Mouse (Mus musculus): Measurements from ENCODE around the gene Parvb. TPM values are rescaled to one million over a fixed set of nuclear protein-coding genes. Genes with fewer than 3 reads are reported as not detected.

Gene Parvb
- polyA plus RNA-seq, 1 experiment from 2014 or later: 5.3 TPM

DNA sequence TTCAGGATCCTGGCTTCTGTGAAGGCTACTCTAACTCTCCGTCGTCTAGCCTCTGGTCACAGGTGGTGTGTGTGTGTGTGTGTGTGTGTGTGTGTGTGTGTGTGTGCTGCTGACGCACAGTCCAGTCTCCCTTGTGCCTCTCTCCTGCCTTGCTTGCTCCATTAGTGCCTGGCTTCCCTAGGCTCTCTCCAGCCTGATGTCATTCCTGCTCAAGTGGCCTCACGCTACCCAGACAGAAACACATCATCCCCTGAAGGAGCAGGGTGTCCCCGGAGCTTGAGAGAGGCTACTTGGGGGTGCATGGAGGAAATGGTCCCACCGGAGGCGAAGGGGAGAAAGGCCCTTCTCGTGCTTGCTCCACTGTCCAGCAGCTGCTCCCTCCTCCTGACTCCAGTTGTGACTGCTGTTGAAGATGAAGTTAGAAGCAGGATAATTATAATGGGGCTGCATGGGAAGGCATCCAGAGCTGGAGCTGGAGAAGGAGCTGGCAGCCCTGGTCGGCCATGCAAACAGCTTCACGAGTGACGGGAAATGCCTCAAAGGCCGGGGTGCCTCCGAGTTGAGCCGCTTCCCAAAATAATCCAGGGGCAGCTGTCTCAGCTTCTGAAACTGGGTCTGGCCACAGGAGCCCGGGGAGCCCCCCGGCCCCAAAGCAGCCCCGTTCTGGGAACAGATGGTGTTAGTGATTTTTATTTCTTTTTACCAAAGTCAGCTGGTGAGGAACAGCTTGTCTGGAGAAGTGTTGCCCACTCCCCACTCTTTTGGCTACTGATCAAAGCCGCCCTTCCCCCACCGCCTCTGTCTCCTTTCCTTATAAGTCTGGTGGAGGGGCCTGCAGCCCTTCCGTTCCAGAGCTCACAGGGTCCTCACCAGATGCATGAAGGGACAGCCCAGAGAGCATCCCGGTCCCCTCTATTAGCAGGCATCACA lies 120.3 kb downstream of the Parvb start:
- Histone ChIP-seq H3K9ac (no peak overlapping the region), H3K4me2 (no peak overlapping the region), H3K4me1 (replicated peaks) (peaks cover 9% of the 10 kb centered on the region; the same call in 1 of the 2 replicates), H3K36me3 (replicated peaks) (no peaks in the 10 kb centered on the region), H3K27me3 (no peaks in the 10 kb centered on the region), H3K9me3 (replicated peaks) (no peaks in the 10 kb centered on the region; the same call in 1 of the 2 replicates), H3K4me3 (replicated peaks) (no peak overlapping the region), H3K27ac (replicated peaks) (no peak overlapping the region)
- ATAC-seq (ENCODE audit: insufficient read depth): no peak
- 64% methylated on average over 21 of the region's 21 CpGs for WGBS (ENCODE audit: insufficient replicate concordance)

DNA sequence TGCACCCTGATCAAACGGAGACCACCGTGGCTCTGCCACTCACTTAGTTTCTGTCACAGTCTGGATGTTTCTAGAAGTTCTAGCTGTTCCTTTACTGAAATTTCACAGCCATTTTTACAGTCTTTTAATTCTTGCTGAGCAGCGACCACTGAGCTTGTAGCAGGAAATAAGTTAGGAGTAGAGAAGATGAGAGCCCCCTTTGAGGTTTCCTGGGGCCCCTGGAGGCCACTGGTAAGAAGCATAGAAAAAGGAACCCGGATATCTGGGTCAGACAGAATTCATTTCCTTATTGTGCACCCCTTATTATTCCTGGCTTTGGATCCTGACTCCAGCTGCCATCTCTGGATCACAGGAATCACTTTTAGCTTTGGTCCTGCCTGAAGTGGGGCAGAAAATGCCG lies 123.2 kb downstream of the Parvb start:
- no peak for ATAC-seq (ENCODE audit: insufficient read depth)
- 26% methylated on average over 5 of the region's 5 CpGs for WGBS (ENCODE audit: insufficient replicate concordance)

DNA sequence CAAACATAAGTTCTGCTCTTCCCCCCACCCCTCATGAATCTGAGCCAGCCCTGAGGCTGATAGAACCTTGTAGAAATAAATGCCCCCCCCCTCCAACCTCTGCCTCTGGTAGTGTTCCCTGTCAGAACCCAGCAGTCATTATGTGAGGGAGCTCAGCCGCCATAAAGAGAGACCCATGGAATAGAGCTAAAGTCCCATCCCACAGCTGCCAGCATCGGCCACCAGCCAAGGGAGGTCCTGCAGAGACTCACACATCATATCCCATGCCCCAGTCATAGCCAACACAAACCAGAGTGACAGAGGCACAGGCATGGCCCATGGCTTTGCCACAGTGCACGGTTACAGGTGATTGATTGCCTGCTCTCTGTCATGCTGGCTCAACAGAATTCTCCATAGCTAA lies 132.9 kb downstream of the Parvb start:
- no peaks in the 10 kb centered on the region for H3K9me3 ChIP-seq (replicated peaks)
- no peaks in the 10 kb centered on the region for H3K36me3 ChIP-seq (replicated peaks)
- no peak overlapping the region for H3K27ac ChIP-seq (replicated peaks)
- H3K4me1 ChIP-seq (replicated peaks): no peaks in the 10 kb centered on the region
- 59% methylated on average over 3 of the region's 3 CpGs for WGBS (ENCODE audit: insufficient replicate concordance)
- no peak for ATAC-seq (ENCODE audit: insufficient read depth)
- no peak overlapping the region for H3K4me2 ChIP-seq
- H3K4me3 ChIP-seq (replicated peaks): no peak overlapping the region
- no peak overlapping the region for H3K9ac ChIP-seq
- H3K27me3 ChIP-seq: no peaks in the 10 kb centered on the region

More for the DNA sequence above, 123.2 kb downstream of the Parvb start:
- no peaks in the 10 kb centered on the region for H3K36me3 ChIP-seq (replicated peaks)
- H3K9me3 ChIP-seq (replicated peaks): no peaks in the 10 kb centered on the region
- no peak overlapping the region for H3K4me3 ChIP-seq (replicated peaks)
- H3K4me1 ChIP-seq (replicated peaks): peaks cover 9% of the 10 kb centered on the region; the same call in 1 of the 2 replicates
- H3K9ac ChIP-seq: no peak overlapping the region
- H3K27ac ChIP-seq (replicated peaks): no peak overlapping the region
- no peaks in the 10 kb centered on the region for H3K27me3 ChIP-seq
- no peak overlapping the region for H3K4me2 ChIP-seq

Other genes starting within 250 kb of the Parvb start
- gene Efcab6, start 166.7 kb upstream of the Parvb start, polyA plus RNA-seq (2015; fragmentation: Nextera tagmentation; extraction: Ambion mirVana): not detected in 2 replicates
- gene Sult4a1, start 126.3 kb upstream of the Parvb start, polyA plus RNA-seq (2015; fragmentation: Nextera tagmentation; extraction: Ambion mirVana): 0.06 and 0.08 TPM in 2 replicates
- 0.12 TPM in 1 of 2 replicates, not detected in the other for gene Pnpla5, start 108.9 kb upstream of the Parvb start, polyA plus RNA-seq (2015; fragmentation: Nextera tagmentation; extraction: Ambion mirVana)
- gene Pnpla3, start 64.2 kb upstream of the Parvb start, polyA plus RNA-seq (2015; fragmentation: Nextera tagmentation; extraction: Ambion mirVana): 2.6 and 3.7 TPM in 2 replicates
- 68.0 and 71.0 TPM in 2 replicates for gene Samm50, start 39.8 kb upstream of the Parvb start, polyA plus RNA-seq (2015; fragmentation: Nextera tagmentation; extraction: Ambion mirVana)
- 13.1 and 13.8 TPM in 2 replicates for gene Parvg, start 92.0 kb downstream of the Parvb start, polyA plus RNA-seq (2015; fragmentation: Nextera tagmentation; extraction: Ambion mirVana)
- 0.12 and 0.20 TPM in 2 replicates for gene Shisal1, start 215.1 kb downstream of the Parvb start, polyA plus RNA-seq (2015; fragmentation: Nextera tagmentation; extraction: Ambion mirVana)

All from liver, embryonic 15.5 days (tissue).